Mouse (Mus musculus): Measurements from ENCODE around the gene Rbm8a2. TPM values are rescaled to one million over a fixed set of nuclear protein-coding genes. Genes with fewer than 3 reads are reported as not detected.

The Rbm8a2 gene
- polyA plus RNA-seq, 1 experiment from 2014 or later, result 0.72 TPM

DNA sequence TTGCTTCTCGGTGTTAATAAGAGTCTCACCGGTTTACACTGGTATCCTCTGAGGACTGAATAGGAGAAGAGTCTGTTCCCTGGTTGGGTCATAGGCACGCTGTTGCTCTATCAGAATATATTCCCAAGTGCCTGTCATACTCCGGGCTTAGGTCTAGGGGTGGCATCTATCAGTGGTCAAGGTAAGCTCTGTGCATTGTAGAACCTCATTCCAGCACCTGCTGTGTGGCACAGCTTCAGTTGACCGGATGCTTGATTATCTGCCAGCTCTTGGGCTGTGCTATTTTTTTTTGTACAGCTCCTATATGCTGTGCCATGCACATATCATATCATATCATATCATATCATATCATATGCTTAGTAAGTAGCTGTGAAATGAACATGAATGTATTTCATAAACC lies 9.5 kb upstream of the Rbm8a2 start:
- H3K4me1 ChIP-seq, result no peaks in the 10 kb centered on the region
- no peak overlapping the region for H3K9ac ChIP-seq (replicated peaks)
- H3K27me3 ChIP-seq (replicated peaks), result no peaks in the 10 kb centered on the region
- no peak for ATAC-seq (ENCODE audit: low FRiP score)
- 94% methylated on average over 5 of the region's 5 CpGs for WGBS
- H3K9me3 ChIP-seq (replicated peaks), result no peaks in the 10 kb centered on the region
- no peaks in the 10 kb centered on the region for H3K36me3 ChIP-seq
- H3K4me2 ChIP-seq, result no peak overlapping the region
- no peak overlapping the region for H3K27ac ChIP-seq (replicated peaks)
- H3K4me3 ChIP-seq (replicated peaks), result no peak overlapping the region

DNA sequence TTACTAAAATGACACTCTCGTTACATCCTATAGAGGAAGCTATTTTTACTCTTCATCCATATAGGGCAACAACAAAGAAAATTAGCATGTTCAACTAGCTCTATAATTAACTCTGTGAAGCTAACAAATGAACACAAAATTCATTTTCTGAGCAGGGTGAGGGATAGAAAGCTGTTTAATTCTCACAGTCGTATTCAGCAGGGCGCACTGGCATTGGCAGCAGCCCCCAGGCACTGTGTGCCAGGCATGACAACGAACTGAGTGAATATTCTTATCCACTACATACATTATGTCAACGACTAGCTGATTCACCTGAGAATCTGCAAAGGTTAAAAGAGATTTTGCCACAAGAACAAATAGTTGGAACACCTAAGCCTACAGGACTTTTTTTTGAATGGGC lies 8.2 kb downstream of the Rbm8a2 start:
- H3K9ac ChIP-seq (replicated peaks), result no peak overlapping the region
- H3K4me2 ChIP-seq, result no peak overlapping the region
- no peak overlapping the region for H3K4me3 ChIP-seq (replicated peaks)
- 56% methylated on average over 5 of the region's 5 CpGs for WGBS
- no peak for ATAC-seq (ENCODE audit: low FRiP score)
- H3K27me3 ChIP-seq (replicated peaks), result no peaks in the 10 kb centered on the region
- H3K27ac ChIP-seq (replicated peaks), result no peak overlapping the region
- H3K4me1 ChIP-seq, result no peaks in the 10 kb centered on the region
- H3K36me3 ChIP-seq, result no peaks in the 10 kb centered on the region
- H3K9me3 ChIP-seq (replicated peaks), result no peaks in the 10 kb centered on the region

DNA sequence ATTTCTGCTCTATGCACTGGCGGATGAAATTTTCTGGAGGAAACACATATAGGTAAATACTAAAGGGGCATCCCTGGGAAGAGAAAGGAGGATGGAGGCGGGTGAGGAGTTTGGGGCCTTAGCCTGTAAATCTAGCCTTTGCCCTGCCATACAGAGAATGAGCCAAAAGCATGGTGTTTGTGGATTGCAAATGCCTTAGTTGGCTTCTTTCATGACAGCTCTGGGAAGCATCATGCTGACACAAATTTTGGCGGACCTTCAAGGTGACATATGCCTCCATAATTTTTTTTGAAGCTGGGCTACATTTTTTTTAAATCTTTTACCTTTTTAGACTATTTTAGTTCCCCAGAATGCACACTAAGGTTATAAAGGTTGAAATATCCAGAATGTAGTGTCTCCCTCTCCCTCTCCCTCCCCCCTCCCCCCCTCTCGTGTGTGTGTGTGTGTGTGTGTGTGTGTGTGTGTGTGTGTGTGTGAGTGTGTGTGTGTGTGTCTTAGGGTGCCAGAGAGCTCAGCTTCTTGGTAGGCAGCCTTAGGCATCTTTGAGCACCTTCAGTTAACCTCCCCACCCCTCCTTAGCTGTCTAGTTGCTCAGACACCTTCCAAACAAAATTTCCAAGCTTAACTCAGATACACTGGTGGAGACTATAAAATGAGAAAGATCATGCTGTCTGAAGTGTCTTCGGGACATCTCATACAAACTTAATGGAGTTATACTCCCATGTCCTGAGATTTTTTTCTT lies 11.7 kb downstream of the Rbm8a2 start:
- Histone ChIP-seq H3K9me3 (replicated peaks) (no peaks in the 10 kb centered on the region), H3K4me1 (no peaks in the 10 kb centered on the region), H3K27me3 (replicated peaks) (no peaks in the 10 kb centered on the region), H3K4me2 (no peak overlapping the region), H3K9ac (replicated peaks) (no peak overlapping the region), H3K27ac (replicated peaks) (no peak overlapping the region), H3K4me3 (replicated peaks) (no peak overlapping the region), H3K36me3 (no peaks in the 10 kb centered on the region)
- ATAC-seq (ENCODE audit: low FRiP score), result no peak
- 96% methylated on average over 4 of the region's 5 CpGs for WGBS

- H3K9ac ChIP-seq (replicated peaks), result no peak overlapping the region
- no peak overlapping the region for H3K27ac ChIP-seq (replicated peaks)
- no peaks in the 10 kb centered on the region for H3K36me3 ChIP-seq
- no peak overlapping the region for H3K4me2 ChIP-seq
- H3K27me3 ChIP-seq (replicated peaks), result no peaks in the 10 kb centered on the region
- H3K9me3 ChIP-seq (replicated peaks), result no peaks in the 10 kb centered on the region
- H3K4me1 ChIP-seq, result no peaks in the 10 kb centered on the region
- H3K4me3 ChIP-seq (replicated peaks), result no peak overlapping the region
- ATAC-seq (ENCODE audit: low FRiP score), result no peak
- 86% methylated on average over 2 of the region's 2 CpGs for WGBS
These were observed 17.1 kb downstream of the Rbm8a2 start for GRCm38 (mm10) chr1:175961786-175962185.

DNA sequence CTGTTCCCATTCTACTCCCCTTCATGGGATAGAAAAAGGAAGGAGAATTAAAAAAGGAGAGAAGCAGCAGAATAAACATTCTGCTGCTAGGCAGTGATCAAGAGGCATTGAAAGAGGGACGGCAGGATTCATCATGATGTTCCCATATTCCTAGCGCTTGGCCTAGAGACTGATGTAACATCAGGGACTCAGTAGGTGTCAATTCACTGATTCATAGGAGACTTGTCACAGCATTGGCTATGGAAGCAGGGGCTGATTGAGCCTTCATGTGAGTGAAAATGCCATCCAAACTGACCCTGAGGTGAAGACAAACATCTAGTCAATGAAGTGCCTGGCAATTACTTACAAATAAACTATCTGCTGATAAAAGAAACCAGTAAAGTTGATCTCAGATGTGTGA lies 28.1 kb downstream of the Rbm8a2 start:
- Histone ChIP-seq H3K27me3 (replicated peaks) (no peaks in the 10 kb centered on the region), H3K9me3 (replicated peaks) (no peaks in the 10 kb centered on the region), H3K4me3 (replicated peaks) (no peak overlapping the region), H3K36me3 (no peaks in the 10 kb centered on the region), H3K27ac (replicated peaks) (no peak overlapping the region), H3K4me1 (0 out of 2 replicates have a peak, but pooled peaks cover 2% of the 10 kb centered on the region), H3K9ac (replicated peaks) (no peak overlapping the region), H3K4me2 (no peak overlapping the region)
- 90% methylated on average over 2 of the region's 2 CpGs for WGBS
- ATAC-seq (ENCODE audit: low FRiP score), result no peak

DNA sequence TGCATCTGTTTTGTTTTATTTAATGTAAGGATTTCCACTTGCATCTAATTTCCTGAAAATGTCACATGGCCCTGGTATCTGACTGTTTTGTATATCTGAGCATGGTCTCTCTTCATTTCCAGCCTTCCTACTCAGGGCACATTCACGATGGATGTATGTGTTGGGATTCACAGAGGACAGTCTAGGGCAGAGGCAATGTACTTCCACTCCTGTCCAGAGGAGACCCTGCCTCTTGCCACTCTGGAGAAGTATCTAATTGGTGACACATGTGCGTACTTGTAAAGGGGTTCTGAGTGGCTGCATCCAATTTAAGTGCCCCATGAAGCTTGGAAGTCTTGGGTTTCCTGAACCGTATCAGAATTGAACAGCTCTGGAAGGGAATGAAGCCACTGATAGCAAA lies 28.5 kb downstream of the Rbm8a2 start:
- no peak for ATAC-seq (ENCODE audit: low FRiP score)
- no peak overlapping the region for H3K4me2 ChIP-seq
- no peaks in the 10 kb centered on the region for H3K27me3 ChIP-seq (replicated peaks)
- no peaks in the 10 kb centered on the region for H3K9me3 ChIP-seq (replicated peaks)
- no peak overlapping the region for H3K4me3 ChIP-seq (replicated peaks)
- H3K27ac ChIP-seq (replicated peaks), result no peak overlapping the region
- no peak overlapping the region for H3K9ac ChIP-seq (replicated peaks)
- WGBS, result 89% methylated on average over 3 of the region's 3 CpGs
- H3K4me1 ChIP-seq, result 0 out of 2 replicates have a peak, but pooled peaks cover 2% of the 10 kb centered on the region
- no peaks in the 10 kb centered on the region for H3K36me3 ChIP-seq

DNA sequence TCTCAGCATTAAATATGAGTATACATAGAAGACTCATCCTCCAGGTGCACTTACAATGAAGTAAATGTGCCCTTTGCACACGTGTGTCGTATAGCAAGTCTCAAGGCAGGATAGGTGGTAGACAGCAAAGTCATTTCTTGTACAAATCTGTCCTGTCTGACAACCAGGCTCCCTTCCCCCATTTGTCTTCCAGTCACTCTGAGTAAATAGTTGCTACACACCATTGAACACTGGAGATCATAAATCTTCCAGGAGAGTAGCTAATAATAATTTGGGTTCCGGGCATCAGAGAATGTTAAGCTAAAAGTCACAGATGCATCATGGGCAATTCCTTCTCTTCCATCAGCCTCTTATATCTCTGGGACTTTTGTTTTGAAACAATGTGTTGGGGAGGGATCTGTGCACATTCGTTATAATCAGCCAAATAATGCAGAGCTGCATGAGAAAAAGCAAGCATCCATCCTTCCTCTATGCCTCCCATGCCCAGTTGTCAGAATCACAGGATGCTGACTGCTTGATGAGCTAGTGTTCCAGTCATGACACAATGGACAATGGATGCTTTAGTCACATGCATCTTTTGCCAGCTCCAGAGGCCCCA lies 32.1 kb downstream of the Rbm8a2 start:
- Histone ChIP-seq H3K9me3 (replicated peaks) (no peaks in the 10 kb centered on the region), H3K4me2 (no peak overlapping the region), H3K27me3 (replicated peaks) (no peaks in the 10 kb centered on the region), H3K36me3 (no peaks in the 10 kb centered on the region), H3K9ac (replicated peaks) (no peak overlapping the region), H3K4me1 (0 out of 2 replicates have a peak, but pooled peaks cover 2% of the 10 kb centered on the region), H3K4me3 (replicated peaks) (no peak overlapping the region), H3K27ac (replicated peaks) (no peak overlapping the region)
- 41% methylated on average over 4 of the region's 4 CpGs for WGBS
- ATAC-seq (ENCODE audit: low FRiP score), result peak; percentile 24; the same call in 1 of the 2 replicates

DNA sequence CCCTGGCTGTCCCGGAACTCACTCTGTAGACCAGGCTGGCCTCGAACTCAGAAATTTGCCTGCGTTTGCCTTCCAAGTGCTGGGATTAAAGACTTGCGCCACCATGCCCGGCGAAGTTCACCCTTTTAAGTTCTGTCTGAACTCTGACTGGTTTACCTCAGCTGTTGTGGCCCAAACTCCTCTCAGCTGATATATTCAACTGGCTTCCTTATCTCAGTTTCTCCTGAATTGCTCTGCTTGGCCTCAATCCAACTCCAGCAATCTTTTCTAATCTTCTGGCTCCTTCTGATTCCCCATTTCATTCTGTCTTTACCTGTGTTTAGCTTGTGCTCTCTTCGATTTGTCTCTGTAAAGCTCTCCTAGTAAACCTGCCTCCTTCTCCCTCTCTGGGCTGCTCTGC lies 35.7 kb downstream of the Rbm8a2 start:
- no peaks in the 10 kb centered on the region for H3K27me3 ChIP-seq (replicated peaks)
- 95% methylated on average over 7 of the region's 7 CpGs for WGBS

DNA sequence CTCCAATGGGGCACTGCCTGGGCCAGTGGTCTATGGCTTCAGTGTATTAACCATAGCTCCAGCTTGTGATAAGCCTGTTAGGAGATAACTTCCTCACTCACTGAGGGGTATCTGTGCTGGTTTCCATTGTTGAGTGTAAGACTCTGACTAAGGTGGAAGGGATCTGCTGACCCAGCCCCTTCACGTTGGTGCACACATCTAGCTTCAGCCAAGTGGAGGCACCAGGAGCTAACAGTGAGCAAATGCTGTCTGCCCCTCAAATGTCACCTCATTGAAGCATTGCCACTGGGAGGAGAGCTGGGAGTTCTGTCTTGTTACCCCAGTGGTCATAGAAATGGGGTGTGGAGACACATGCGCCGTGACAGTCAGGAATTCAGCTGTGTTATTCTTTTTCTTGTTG lies 40.2 kb downstream of the Rbm8a2 start:
- ATAC-seq (ENCODE audit: low FRiP score), result no peak
- H3K9ac ChIP-seq (replicated peaks), result no peak overlapping the region
- no peaks in the 10 kb centered on the region for H3K27me3 ChIP-seq (replicated peaks)
- no peak overlapping the region for H3K4me2 ChIP-seq
- H3K4me3 ChIP-seq (replicated peaks), result no peak overlapping the region
- 89% methylated on average over 3 of the region's 3 CpGs for WGBS
- H3K27ac ChIP-seq (replicated peaks), result no peak overlapping the region
- no peaks in the 10 kb centered on the region for H3K9me3 ChIP-seq (replicated peaks)
- peaks cover 2% of the 10 kb centered on the region; the same call in 1 of the 2 replicates for H3K4me1 ChIP-seq
- H3K36me3 ChIP-seq, result no peaks in the 10 kb centered on the region

More for the DNA sequence above, 35.7 kb downstream of the Rbm8a2 start:
- ATAC-seq (ENCODE audit: low FRiP score), result no peak
- H3K4me3 ChIP-seq (replicated peaks), result no peak overlapping the region
- H3K27ac ChIP-seq (replicated peaks), result no peak overlapping the region
- no peak overlapping the region for H3K9ac ChIP-seq (replicated peaks)
- no peak overlapping the region for H3K4me2 ChIP-seq
- no peaks in the 10 kb centered on the region for H3K36me3 ChIP-seq
- no peaks in the 10 kb centered on the region for H3K9me3 ChIP-seq (replicated peaks)
- 0 out of 2 replicates have a peak, but pooled peaks cover 2% of the 10 kb centered on the region for H3K4me1 ChIP-seq

DNA sequence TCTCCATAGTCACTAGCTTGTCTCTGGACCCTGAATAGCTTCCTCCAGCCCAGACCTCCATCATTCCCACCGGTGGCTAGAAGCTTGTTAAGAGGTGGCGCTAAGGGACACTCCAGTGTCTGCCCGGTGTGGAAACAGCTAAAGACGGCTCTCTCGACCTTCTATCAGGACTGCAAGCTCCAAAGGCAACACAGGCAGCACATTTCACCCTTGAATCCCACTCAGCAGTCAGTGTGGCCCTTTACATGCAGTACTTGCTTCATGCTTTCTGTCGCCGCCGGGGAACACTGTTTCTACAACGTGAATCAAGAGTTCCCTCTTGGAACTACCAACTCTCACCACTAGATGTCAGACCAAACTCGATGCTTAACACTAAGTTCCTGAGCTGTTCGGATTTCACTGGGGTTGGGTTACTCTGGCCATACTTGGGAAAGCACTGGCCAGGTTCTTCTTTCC lies 42.6 kb downstream of the Rbm8a2 start:
- Histone ChIP-seq H3K4me1 (peaks cover 2% of the 10 kb centered on the region; the same call in 1 of the 2 replicates), H3K27me3 (replicated peaks) (no peaks in the 10 kb centered on the region), H3K4me3 (replicated peaks) (no peak overlapping the region), H3K27ac (replicated peaks) (no peak overlapping the region), H3K4me2 (peak overlapping the region; percentile 52), H3K36me3 (no peaks in the 10 kb centered on the region), H3K9me3 (replicated peaks) (no peaks in the 10 kb centered on the region), H3K9ac (replicated peaks) (0 out of 2 replicates have a peak overlapping the region, but pooled peaks have one; percentile 34)
- 9% methylated on average over 11 of the region's 11 CpGs for WGBS
- peak; percentile 75; the same call in 1 of the 2 replicates for ATAC-seq (ENCODE audit: low FRiP score)

GRCm38 (mm10) chr1:175931391-175931790 lies 47.5 kb downstream of the Rbm8a2 start:
- no peak for ATAC-seq (ENCODE audit: low FRiP score)
- H3K9me3 ChIP-seq (replicated peaks), result no peaks in the 10 kb centered on the region
- 97% methylated on average over 5 of the region's 5 CpGs for WGBS

More at GRCm38 (mm10) chr1:175931391-175931790, 47.5 kb downstream of the Rbm8a2 start:
- Histone ChIP-seq H3K4me1 (peaks cover 2% of the 10 kb centered on the region; the same call in 1 of the 2 replicates), H3K27ac (replicated peaks) (no peak overlapping the region), H3K27me3 (replicated peaks) (no peaks in the 10 kb centered on the region), H3K36me3 (no peaks in the 10 kb centered on the region), H3K4me3 (replicated peaks) (no peak overlapping the region), H3K9ac (replicated peaks) (no peak overlapping the region), H3K4me2 (no peak overlapping the region)

All from neural tube, embryonic 15.5 days (tissue).